Mouse (Mus musculus) left cerebral cortex, adult 2 months (tissue): ENCODE measurements around the gene Stat3. TPM values are rescaled to one million over a fixed set of nuclear protein-coding genes. Genes with fewer than 3 reads are reported as not detected.

Experiments used
- DNase-seq, 2 experiments: peaks; one replicate each; pipeline ENCODE4 v3.0.0; 2021 to 2022; ENCODE audit warnings: low spot score in 2 of 2, mixed read lengths in 1 of 2; ENCODE audit errors: extremely low spot score in 1 of 2
- H3K27ac ChIP-seq: fragments of 200-600 bp; 2 replicates; pipeline ENCODE4 v1.8.1; 2022
- H3K4me3 ChIP-seq: fragments of 200-600 bp; 2 replicates; pipeline ENCODE4 v1.8.1; 2022
- CTCF ChIP-seq: fragments of 200-600 bp; IDR thresholded peaks from 2 replicates; pipeline ENCODE4 v1.8.1; 2022; ENCODE audit warnings: antibody characterized with exemption, mild to moderate bottlenecking, moderate library complexity
- intact Hi-C: fragments of 180-260 bp; cut with DNase I; formaldehyde crosslinking; loops from one replicate; pipeline ENCODE4 v1.15.1; 2025
- total RNA-seq, 2 experiments: library from RNA; stranded (reverse); gene quantifications; 2 replicates each; pipeline ENCODE4 v1.2.3; 2021

Stat3 gene
- total RNA-seq, 2 experiments from 2014 or later, result 35.7 to 40.9 TPM

GRCm38 (mm10) chr11:100916432-100916971, 22.8 kb downstream of the Stat3 start:
- Histone ChIP-seq H3K4me3 (no peak overlapping the region), H3K27ac (no peak overlapping the region)
- intact Hi-C loops, result no loop called here
- no peak for DNase-seq
- TF ChIP-seq CTCF, result no peak

GRCm38 (mm10) chr11:100915063-100915462, 24.3 kb downstream of the Stat3 start:
- DNase-seq, result no peak
- Histone ChIP-seq H3K4me3 (no peak overlapping the region), H3K27ac (no peak overlapping the region)
- TF ChIP-seq CTCF, result no peak
- intact Hi-C loops, result no loop called here

- no peak for TF ChIP-seq CTCF
- Histone ChIP-seq H3K4me3 (no peak overlapping the region), H3K27ac (no peak overlapping the region)
- intact Hi-C loops, result no loop called here
- no peak for DNase-seq
Observed at GRCm38 (mm10) chr11:100914415-100914814, 24.9 kb downstream of the Stat3 start.

- DNase-seq, result no peak
- intact Hi-C loops, result no loop called here
- Histone ChIP-seq H3K4me3 (no peak overlapping the region), H3K27ac (no peak overlapping the region)
- no peak for TF ChIP-seq CTCF
Observed at GRCm38 (mm10) chr11:100912401-100913155, 26.8 kb downstream of the Stat3 start.

- intact Hi-C loops, result no loop called here
- no peak overlapping the region for H3K27ac ChIP-seq
- DNase-seq, result no peak
- no peak for TF ChIP-seq CTCF
- H3K4me3 ChIP-seq, result no peak overlapping the region
Observed at GRCm38 (mm10) chr11:100908567-100908966, 30.8 kb downstream of the Stat3 start.

GRCm38 (mm10) chr11:100908112-100908511, 31.2 kb downstream of the Stat3 start:
- H3K4me3 ChIP-seq, result no peak overlapping the region
- no peak for DNase-seq
- TF ChIP-seq CTCF, result no peak
- intact Hi-C loops, result no loop called here
- H3K27ac ChIP-seq, result no peak overlapping the region

- no peak overlapping the region for H3K4me3 ChIP-seq
Observed at GRCm38 (mm10) chr11:100906885-100907284, 32.5 kb downstream of the Stat3 start.

GRCm38 (mm10) chr11:100905929-100906328, 33.4 kb downstream of the Stat3 start:
- TF ChIP-seq CTCF, result no peak
- Histone ChIP-seq H3K4me3 (no peak overlapping the region), H3K27ac (no peak overlapping the region)
- intact Hi-C loops, result no loop called here
- no peak for DNase-seq

More at GRCm38 (mm10) chr11:100906885-100907284, 32.5 kb downstream of the Stat3 start:
- intact Hi-C loops, result no loop called here
- no peak for TF ChIP-seq CTCF
- H3K27ac ChIP-seq, result no peak overlapping the region
- no peak for DNase-seq

- Histone ChIP-seq H3K4me3 (no peak overlapping the region), H3K27ac (no peak overlapping the region)
- DNase-seq, result no peak
- intact Hi-C loops, result no loop called here
- TF ChIP-seq CTCF, result no peak
Observed at GRCm38 (mm10) chr11:100904580-100905351, 34.6 kb downstream of the Stat3 start.

GRCm38 (mm10) chr11:100898441-100899199, 40.7 kb downstream of the Stat3 start:
- no peak for DNase-seq
- Histone ChIP-seq H3K4me3 (no peak overlapping the region), H3K27ac (no peak overlapping the region)
- no peak for TF ChIP-seq CTCF
- intact Hi-C loops, result no loop called here

- Histone ChIP-seq H3K4me3 (no peak overlapping the region), H3K27ac (no peak overlapping the region)
- intact Hi-C loops, result no loop called here
- no peak for TF ChIP-seq CTCF
- peak; percentile 28 to 32 for DNase-seq
Observed at GRCm38 (mm10) chr11:100897294-100898231, 41.8 kb downstream of the Stat3 start.
